Mouse (Mus musculus): ENCODE data around the gene Lce1i. TPM values are rescaled to one million over a fixed set of nuclear protein-coding genes. Genes with fewer than 3 reads are reported as not detected.

Lce1i gene
- polyA plus RNA-seq, 1 experiment: not detected

GRCm38 (mm10) chr3:92764965-92765364 lies 13.7 kb downstream of the Lce1i start, which contains the start of gene Lce1h:
Lce1h (minus strand) TSS chr3:92765065.
- Histone ChIP-seq H3K36me3 (ENCODE audit: control insufficient read depth, insufficient read depth, low read length) (no peaks in the 10 kb centered on the region), H3K27ac (ENCODE audit: insufficient read depth, low read depth, low read length) (no peak within 1 kb of the TSS), H3K27me3 (ENCODE audit: control insufficient read depth, insufficient read depth, low read length) (no peaks in the 10 kb centered on the region), H3K4me3 (ENCODE audit: low read depth, low read length) (no peak within 1 kb of the TSS), H3K4me1 (ENCODE audit: control insufficient read depth, insufficient read depth, insufficient read length, low read length) (no peaks in the 10 kb centered on the region)
- 92% methylated on average over 1 of the region's 1 CpGs for WGBS
- no peak for TF ChIP-seq CTCF (IDR thresholded peaks at IDR 0.05; ENCODE audit: extremely low read depth, insufficient read length, insufficient replicate concordance, low read depth, low read length)
- TF ChIP-seq POLR2A (IDR thresholded peaks at IDR 0.05; ENCODE audit: low read depth, low read length): no peak

- 42% methylated on average over 3 of the region's 3 CpGs for WGBS
- no peaks in the 10 kb centered on the region for H3K4me1 ChIP-seq (ENCODE audit: control insufficient read depth, insufficient read depth, insufficient read length, low read length)
- no peak overlapping the region for H3K27ac ChIP-seq (ENCODE audit: insufficient read depth, low read depth, low read length)
- no peak overlapping the region for H3K4me3 ChIP-seq (ENCODE audit: low read depth, low read length)
- H3K27me3 ChIP-seq (ENCODE audit: control insufficient read depth, insufficient read depth, low read length): no peaks in the 10 kb centered on the region
- no peaks in the 10 kb centered on the region for H3K36me3 ChIP-seq (ENCODE audit: control insufficient read depth, insufficient read depth, low read length)
- no peak for TF ChIP-seq POLR2A (IDR thresholded peaks at IDR 0.05; ENCODE audit: low read depth, low read length)
- TF ChIP-seq CTCF (IDR thresholded peaks at IDR 0.05; ENCODE audit: extremely low read depth, insufficient read length, insufficient replicate concordance, low read depth, low read length): no peak
Observed at GRCm38 (mm10) chr3:92753197-92753596, 25.5 kb downstream of the Lce1i start.

- TF ChIP-seq POLR2A (IDR thresholded peaks at IDR 0.05; ENCODE audit: low read depth, low read length) (no peak), CTCF (IDR thresholded peaks at IDR 0.05; ENCODE audit: extremely low read depth, insufficient read length, insufficient replicate concordance, low read depth, low read length) (no peak)
- Histone ChIP-seq H3K4me1 (ENCODE audit: control insufficient read depth, insufficient read depth, insufficient read length, low read length) (no peaks in the 10 kb centered on the region), H3K36me3 (ENCODE audit: control insufficient read depth, insufficient read depth, low read length) (no peaks in the 10 kb centered on the region), H3K27ac (ENCODE audit: insufficient read depth, low read depth, low read length) (no peak within 1 kb of the TSS), H3K4me3 (ENCODE audit: low read depth, low read length) (no peak within 1 kb of the TSS), H3K27me3 (ENCODE audit: control insufficient read depth, insufficient read depth, low read length) (no peaks in the 10 kb centered on the region)
- 93% methylated on average over 1 of the region's 1 CpGs for WGBS
Observed at GRCm38 (mm10) chr3:92752238-92752637, 26.5 kb downstream of the Lce1i start, which contains the start of gene Lce1g. Lce1g (minus strand) TSS chr3:92752338.

- 60% methylated on average over 1 of the region's 1 CpGs for WGBS
- Histone ChIP-seq H3K36me3 (ENCODE audit: control insufficient read depth, insufficient read depth, low read length) (no peaks in the 10 kb centered on the region), H3K27ac (ENCODE audit: insufficient read depth, low read depth, low read length) (no peak within 1 kb of the TSS), H3K4me3 (ENCODE audit: low read depth, low read length) (no peak within 1 kb of the TSS), H3K27me3 (ENCODE audit: control insufficient read depth, insufficient read depth, low read length) (no peaks in the 10 kb centered on the region), H3K4me1 (ENCODE audit: control insufficient read depth, insufficient read depth, insufficient read length, low read length) (no peaks in the 10 kb centered on the region)
- no peak for TF ChIP-seq CTCF (IDR thresholded peaks at IDR 0.05; ENCODE audit: extremely low read depth, insufficient read length, insufficient replicate concordance, low read depth, low read length)
- no peak for TF ChIP-seq POLR2A (IDR thresholded peaks at IDR 0.05; ENCODE audit: low read depth, low read length)
Observed at GRCm38 (mm10) chr3:92738996-92739395, 39.7 kb downstream of the Lce1i start, which contains the start of gene Gm38119. Gm38119 (minus strand) TSS chr3:92739096.

Other genes with a start within 250 kb of the Lce1i start
- gene 2310046K23Rik, start 244.4 kb downstream of the Lce1i start, polyA plus RNA-seq (2012; rRNA removed): not detected in 2 replicates
- 0.34 TPM in 1 of 2 replicates, not detected in the other for gene Ivl, start 205.2 kb downstream of the Lce1i start, polyA plus RNA-seq (2012; rRNA removed)
- 0.62 TPM in 1 of 2 replicates, not detected in the other for gene Smcp, start 189.9 kb downstream of the Lce1i start, polyA plus RNA-seq (2012; rRNA removed)
- gene 2210017I01Rik, start 171.4 kb downstream of the Lce1i start, polyA plus RNA-seq (2012; rRNA removed): not detected in 2 replicates
- not detected in 2 replicates for gene Lce6a, start 157.2 kb downstream of the Lce1i start, polyA plus RNA-seq (2012; rRNA removed)
- gene Lce1a1, start 130.6 kb downstream of the Lce1i start, polyA plus RNA-seq (2012; rRNA removed): not detected in 2 replicates
- not detected in 2 replicates for gene Lce1b, start 122.0 kb downstream of the Lce1i start, polyA plus RNA-seq (2012; rRNA removed)
- gene Lce1a2, start 108.6 kb downstream of the Lce1i start, polyA plus RNA-seq (2012; rRNA removed): not detected in 2 replicates
- gene Lce1c, start 99.7 kb downstream of the Lce1i start, polyA plus RNA-seq (2012; rRNA removed): not detected in 2 replicates
- not detected in 2 replicates for gene Lce1d, start 91.7 kb downstream of the Lce1i start, polyA plus RNA-seq (2012; rRNA removed)
- gene Lce1e, start 69.8 kb downstream of the Lce1i start, polyA plus RNA-seq (2012; rRNA removed): not detected in 2 replicates
- not detected in 2 replicates for gene Lce1f, start 58.5 kb downstream of the Lce1i start, polyA plus RNA-seq (2012; rRNA removed)
- gene Gm38119, start 39.8 kb downstream of the Lce1i start, polyA plus RNA-seq (2012; rRNA removed): not detected in 2 replicates
- gene Lce1g, start 26.6 kb downstream of the Lce1i start, polyA plus RNA-seq (2012; rRNA removed): not detected in 2 replicates
- not detected in 2 replicates for gene Lce1h, start 13.8 kb downstream of the Lce1i start, polyA plus RNA-seq (2012; rRNA removed)
- gene Lce1j, start 11.6 kb upstream of the Lce1i start, polyA plus RNA-seq (2012; rRNA removed): not detected in 2 replicates
- gene Lce1k, start 29.0 kb upstream of the Lce1i start, polyA plus RNA-seq (2012; rRNA removed): not detected in 2 replicates
- not detected in 2 replicates for gene Kprp, start 48.3 kb upstream of the Lce1i start, polyA plus RNA-seq (2012; rRNA removed)
- gene Lce1l, start 72.4 kb upstream of the Lce1i start, polyA plus RNA-seq (2012; rRNA removed): not detected in 2 replicates
- gene 2310050C09Rik, start 91.3 kb upstream of the Lce1i start, polyA plus RNA-seq (2012; rRNA removed): not detected in 2 replicates
- gene Lce3a, start 147.3 kb upstream of the Lce1i start, polyA plus RNA-seq (2012; rRNA removed): not detected in 2 replicates
- not detected in 2 replicates for gene Lce3b, start 154.1 kb upstream of the Lce1i start, polyA plus RNA-seq (2012; rRNA removed)
- gene Lce3c, start 165.6 kb upstream of the Lce1i start, polyA plus RNA-seq (2012; rRNA removed): not detected in 2 replicates
- gene Lce3d, start 178.5 kb upstream of the Lce1i start, polyA plus RNA-seq (2012; rRNA removed): not detected in 2 replicates
- gene Lce3e, start 188.2 kb upstream of the Lce1i start, polyA plus RNA-seq (2012; rRNA removed): not detected in 2 replicates
- 0.63 TPM in 1 of 2 replicates, not detected in the other for gene Lce3f, start 213.3 kb upstream of the Lce1i start, polyA plus RNA-seq (2012; rRNA removed)
- 0.19 TPM in 1 of 2 replicates, not detected in the other for gene Crct1, start 236.8 kb upstream of the Lce1i start, polyA plus RNA-seq (2012; rRNA removed)
- gene Lce1m, start 240.2 kb upstream of the Lce1i start, polyA plus RNA-seq (2012; rRNA removed): not detected in 2 replicates

Measured in small intestine, adult 2 months (tissue).